Mouse (Mus musculus): Measurements from ENCODE around the gene Tgfa. TPM values are rescaled to one million over a fixed set of nuclear protein-coding genes. Genes with fewer than 3 reads are reported as not detected.

Tgfa gene
- total and polyA plus RNA-seq, 3 experiments = 7.8 to 9.1 TPM; not detected in 1

GRCm38 (mm10) chr6:86209133-86210016, 14.4 kb downstream of the Tgfa start:
- TF ChIP-seq MAZ (IDR thresholded peaks at IDR 0.05; ENCODE audit: low read depth, low read length) (no peak), JUND (IDR thresholded peaks at IDR 0.05; ENCODE audit: low read depth, low read length) (no peak), MYB (IDR thresholded peaks at IDR 0.05; ENCODE audit: low read depth, low read length) (no peak), ZNF384 (IDR thresholded peaks at IDR 0.05; ENCODE audit: low read depth, low read length) (no peak), CHD1 (IDR thresholded peaks at IDR 0.05; ENCODE audit: low read depth, low read length) (no peak), ZKSCAN1 (IDR thresholded peaks at IDR 0.05; ENCODE audit: low read depth, low read length) (no peak), UBTF (IDR thresholded peaks at IDR 0.05; ENCODE audit: borderline replicate concordance, insufficient read depth, low read depth, low read length) (no peak), MXI1 (IDR thresholded peaks at IDR 0.05; ENCODE audit: low read depth, low read length) (no peak), MYC (IDR thresholded peaks at IDR 0.05; ENCODE audit: low read depth, low read length) (no peak), MEF2A (IDR thresholded peaks at IDR 0.05; ENCODE audit: extremely low read depth, insufficient replicate concordance, low read depth, low read length, poor library complexity, severe bottlenecking) (no peak), CTCF (IDR thresholded peaks at IDR 0.05 in 2 of 3, conservative IDR thresholded peaks at IDR 0.05 in 1 of 3; ENCODE audit: control insufficient read depth in 1 of 3, insufficient read depth in 1 of 3, low read depth in 2 of 3, low read length in 3 of 3, poor library complexity in 1 of 3, severe bottlenecking in 1 of 3) (no peak), TBP (IDR thresholded peaks at IDR 0.05; ENCODE audit: low read depth, low read length) (no peak), TAL1 (IDR thresholded peaks at IDR 0.05; ENCODE audit: low read length) (no peak), ZC3H11A (IDR thresholded peaks at IDR 0.05; ENCODE audit: low read depth, low read length) (no peak), ELF1 (IDR thresholded peaks at IDR 0.05; ENCODE audit: low read depth, low read length) (no peak), POLR2AphosphoS5 (IDR thresholded peaks at IDR 0.05; ENCODE audit: borderline replicate concordance, low read depth, low read length) (no peak), POLR2A (IDR thresholded peaks at IDR 0.05; ENCODE audit: control insufficient read depth in 1 of 2, insufficient read depth in 1 of 2, low read depth in 1 of 2, low read length in 2 of 2, poor library complexity in 1 of 2) (no peak)
- Histone ChIP-seq H3K36me3 (ENCODE audit: control insufficient read depth in 1 of 2, insufficient read depth in 2 of 2, low read length in 2 of 2) (peaks cover 0 to 8% of the 10 kb centered on the region in 2 experiments; a peak in 2 of 4 replicates), H3K4me3 (ENCODE audit: control insufficient read depth in 1 of 2, insufficient read depth in 1 of 2, low read depth in 2 of 2, low read length in 2 of 2) (no peak overlapping the region), H3K27ac (ENCODE audit: control insufficient read depth, low read depth, low read length) (0 out of 2 replicates have a peak overlapping the region, but pooled peaks have one; percentile 11), H3K27me3 (ENCODE audit: control insufficient read depth in 1 of 2, insufficient read depth in 2 of 2, low read length in 2 of 2) (no peaks in the 10 kb centered on the region), H3K9me3 (replicated peaks; ENCODE audit: insufficient read depth, low read length) (no peaks in the 10 kb centered on the region), H3K79me2 (ENCODE audit: control insufficient read depth, insufficient read depth, low read length, poor library complexity) (no peaks in the 10 kb centered on the region), H3K9ac (ENCODE audit: control insufficient read depth, low read depth, low read length, poor library complexity, severe bottlenecking) (no peak overlapping the region), H3K4me1 (ENCODE audit: control insufficient read depth in 1 of 2, insufficient read depth in 2 of 2, low read length in 2 of 2) (peaks cover 4 to 12% of the 10 kb centered on the region in 2 experiments)
- DNase-seq (ENCODE audit: low read depth, low spot score) = no peak

- H3K79me2 ChIP-seq (ENCODE audit: control insufficient read depth, insufficient read depth, low read length, poor library complexity) = no peaks in the 10 kb centered on the region
- peaks cover 0 to 10% of the 10 kb centered on the region in 2 experiments; a peak in 2 of 4 replicates for H3K36me3 ChIP-seq (ENCODE audit: control insufficient read depth in 1 of 2, insufficient read depth in 2 of 2, low read length in 2 of 2)
- peak; percentile 76 for DNase-seq (ENCODE audit: low read depth, low spot score)
- TF ChIP-seq GATA1 (IDR thresholded peaks at IDR 0.05; ENCODE audit: low read depth, low read length) = peak; percentile 61
- TF ChIP-seq USF1 (IDR thresholded peaks at IDR 0.05; ENCODE audit: low read depth, low read length) = no peak
- peak; percentile 31; the same call in 1 of the 2 replicates for TF ChIP-seq RCOR1 (IDR thresholded peaks at IDR 0.05; ENCODE audit: low read depth, low read length)
- TF ChIP-seq SMC3 (IDR thresholded peaks at IDR 0.05; ENCODE audit: low read depth, low read length) = no peak
- 0 out of 2 replicates have a peak, but pooled peaks have one; percentile 35 for TF ChIP-seq TAL1 (IDR thresholded peaks at IDR 0.05; ENCODE audit: low read length)
- no peak for TF ChIP-seq MAZ (IDR thresholded peaks at IDR 0.05; ENCODE audit: low read depth, low read length)
- no peak for TF ChIP-seq MXI1 (IDR thresholded peaks at IDR 0.05; ENCODE audit: low read depth, low read length)
- TF ChIP-seq ZNF384 (IDR thresholded peaks at IDR 0.05; ENCODE audit: low read depth, low read length) = peak; percentile 98
- TF ChIP-seq EP300 (IDR thresholded peaks at IDR 0.05; ENCODE audit: low read depth in 1 of 2, low read length in 2 of 2) = peak; percentile 59 to 66
- TF ChIP-seq MYB (IDR thresholded peaks at IDR 0.05; ENCODE audit: low read depth, low read length) = no peak
- no peak for TF ChIP-seq ZMIZ1 (IDR thresholded peaks at IDR 0.05; ENCODE audit: low read depth, low read length)
- no peak for TF ChIP-seq JUND (IDR thresholded peaks at IDR 0.05; ENCODE audit: low read depth, low read length)
- 0 out of 2 replicates have a peak, but pooled peaks have one; percentile 49 for TF ChIP-seq TCF12 (IDR thresholded peaks at IDR 0.05; ENCODE audit: low read depth, low read length)
- TF ChIP-seq MYC (IDR thresholded peaks at IDR 0.05; ENCODE audit: low read depth, low read length) = 0 out of 2 replicates have a peak, but pooled peaks have one; percentile 20
- peak; percentile 39; the same call in 1 of the 2 replicates for TF ChIP-seq BHLHE40 (IDR thresholded peaks at IDR 0.05; ENCODE audit: borderline replicate concordance, low read depth, low read length)
- no peak for TF ChIP-seq HCFC1 (IDR thresholded peaks at IDR 0.05; ENCODE audit: low read depth, low read length)
- TF ChIP-seq ETS1 (IDR thresholded peaks at IDR 0.05; ENCODE audit: low read depth, low read length) = 0 out of 2 replicates have a peak, but pooled peaks have one; percentile 36
- H3K9ac ChIP-seq (ENCODE audit: control insufficient read depth, low read depth, low read length, poor library complexity, severe bottlenecking) = no peak overlapping the region
- H3K9me3 ChIP-seq (replicated peaks; ENCODE audit: insufficient read depth, low read length) = no peaks in the 10 kb centered on the region
- H3K27me3 ChIP-seq (ENCODE audit: control insufficient read depth in 1 of 2, insufficient read depth in 2 of 2, low read length in 2 of 2) = no peaks in the 10 kb centered on the region
- 0 out of 2 replicates have a peak overlapping the region, but pooled peaks have one; percentile 11 for H3K27ac ChIP-seq (ENCODE audit: control insufficient read depth, low read depth, low read length)
- no peak overlapping the region for H3K4me3 ChIP-seq (ENCODE audit: control insufficient read depth in 1 of 2, insufficient read depth in 1 of 2, low read depth in 2 of 2, low read length in 2 of 2)
- peaks cover 4 to 16% of the 10 kb centered on the region in 2 experiments for H3K4me1 ChIP-seq (ENCODE audit: control insufficient read depth in 1 of 2, insufficient read depth in 2 of 2, low read length in 2 of 2)
Observed at GRCm38 (mm10) chr6:86210017-86210408, 15.0 kb downstream of the Tgfa start.

Data from MEL (cell line).